In genomic region chr12:113333399-113333798, GRCm38 (mm10) we compare ENCODE assay signal across 27 mouse cellular contexts.
DNase-seq lines count a peak whose midpoint lies in the region; ATAC-seq and TF ChIP-seq lines count a peak whose summit lies in the region.
"Had no signal": no experiment of that assay in that cellular context is flagged by ENCODE, and none has a peak within 500 bp of the region (broad histone marks: within the 10 kb centered on the region; RNA-seq: fewer than 3 reads in every experiment).

No protein-coding gene starts in this region.

- intact Hi-C loops in heart, postnatal 14 days (cut with DNase I): no loop called here

- H3K27ac ChIP-seq in heart, embryonic 13.5 days (replicated peaks): 0 out of 2 replicates have a peak overlapping the region, but pooled peaks have one; percentile 37
- H3K27ac ChIP-seq in lung, embryonic 15.5 days: peak overlapping the region; percentile 63
- H3K27ac ChIP-seq in intestine, embryonic 16.5 days (ENCODE audit: low read length): no peak overlapping the region
- peak overlapping the region; percentile 26; the same call in 1 of the 2 replicates for H3K27ac ChIP-seq in stomach, embryonic 15.5 days
- H3K27ac ChIP-seq: embryonic facial prominence, embryonic 13.5 days; forebrain, embryonic 12.5 days; forebrain, embryonic 15.5 days; heart, adult 2 months; heart, embryonic 15.5 days; hindbrain, embryonic 12.5 days; hindbrain, embryonic 15.5 days had no signal

- no peaks in the 10 kb centered on the region for H3K4me1 ChIP-seq in heart, embryonic 13.5 days
- H3K4me1 ChIP-seq in lung, embryonic 15.5 days: peaks cover 5% of the 10 kb centered on the region; the same call in 1 of the 2 replicates
- H3K4me1 ChIP-seq in lung, adult 2 months (ENCODE audit: control insufficient read depth, insufficient read depth, low read length): no peaks in the 10 kb centered on the region
- no peaks in the 10 kb centered on the region for H3K4me1 ChIP-seq in intestine, embryonic 16.5 days (ENCODE audit: control insufficient read depth, insufficient read depth, low read length)
- no peaks in the 10 kb centered on the region for H3K4me1 ChIP-seq in stomach, embryonic 15.5 days
- H3K4me1 ChIP-seq: embryonic facial prominence, embryonic 13.5 days; forebrain, embryonic 12.5 days; forebrain, embryonic 15.5 days; heart, embryonic 15.5 days; hindbrain, embryonic 12.5 days; hindbrain, embryonic 15.5 days had no signal

- H3K4me3 ChIP-seq in heart, embryonic 13.5 days: no peak overlapping the region
- H3K4me3 ChIP-seq in lung, embryonic 15.5 days: no peak overlapping the region
- no peak overlapping the region for H3K4me3 ChIP-seq in lung, adult 2 months (replicated peaks; ENCODE audit: extremely low read depth, low read depth, low read length)
- no peak overlapping the region for H3K4me3 ChIP-seq in intestine, embryonic 16.5 days (ENCODE audit: low read length)
- H3K4me3 ChIP-seq in stomach, embryonic 15.5 days (replicated peaks): no peak overlapping the region
- H3K4me3 ChIP-seq: embryonic facial prominence, embryonic 13.5 days; erythroblast, embryonic 14.5 days; forebrain, embryonic 12.5 days; forebrain, embryonic 15.5 days; heart, adult 2 months; heart, embryonic 15.5 days; hindbrain, embryonic 12.5 days; hindbrain, embryonic 15.5 days had no signal

- H3K4me2 ChIP-seq in heart, embryonic 13.5 days: no peak overlapping the region
- H3K4me2 ChIP-seq in lung, embryonic 15.5 days: no peak overlapping the region
- H3K4me2 ChIP-seq in intestine, embryonic 16.5 days (ENCODE audit: low read depth, low read length): no peak overlapping the region
- no peak overlapping the region for H3K4me2 ChIP-seq in stomach, embryonic 15.5 days
- H3K4me2 ChIP-seq: embryonic facial prominence, embryonic 13.5 days; forebrain, embryonic 12.5 days; forebrain, embryonic 15.5 days; heart, embryonic 11.5 days; heart, embryonic 15.5 days; hindbrain, embryonic 12.5 days; hindbrain, embryonic 15.5 days had no signal

- H3K9me3 ChIP-seq in heart, embryonic 13.5 days: no peaks in the 10 kb centered on the region
- H3K9me3 ChIP-seq in lung, embryonic 15.5 days: no peaks in the 10 kb centered on the region
- H3K9me3 ChIP-seq in intestine, embryonic 16.5 days (ENCODE audit: control insufficient read depth, low read length): no peaks in the 10 kb centered on the region
- no peaks in the 10 kb centered on the region for H3K9me3 ChIP-seq in stomach, embryonic 15.5 days
- H3K9me3 ChIP-seq: embryonic facial prominence, embryonic 13.5 days; forebrain, embryonic 12.5 days; forebrain, embryonic 15.5 days; heart, embryonic 15.5 days; hindbrain, embryonic 12.5 days; hindbrain, embryonic 15.5 days had no signal

- no peak overlapping the region for H3K9ac ChIP-seq in heart, embryonic 13.5 days
- H3K9ac ChIP-seq in lung, embryonic 15.5 days: no peak overlapping the region
- H3K9ac ChIP-seq in intestine, embryonic 16.5 days (ENCODE audit: low read depth, low read length): no peak overlapping the region
- H3K9ac ChIP-seq in stomach, embryonic 15.5 days: no peak overlapping the region
- H3K9ac ChIP-seq: embryonic facial prominence, embryonic 13.5 days; forebrain, embryonic 12.5 days; forebrain, embryonic 15.5 days; heart, embryonic 15.5 days; hindbrain, embryonic 12.5 days; hindbrain, embryonic 15.5 days had no signal

- H3K27me3 ChIP-seq in heart, embryonic 13.5 days (replicated peaks): no peaks in the 10 kb centered on the region
- no peaks in the 10 kb centered on the region for H3K27me3 ChIP-seq in lung, embryonic 15.5 days
- no peaks in the 10 kb centered on the region for H3K27me3 ChIP-seq in intestine, embryonic 16.5 days (replicated peaks; ENCODE audit: control insufficient read depth, insufficient read depth, low read length)
- no peaks in the 10 kb centered on the region for H3K27me3 ChIP-seq in stomach, embryonic 15.5 days (replicated peaks)
- H3K27me3 ChIP-seq: CH12.LX; embryonic facial prominence, embryonic 13.5 days; forebrain, embryonic 12.5 days; forebrain, embryonic 15.5 days; heart, embryonic 15.5 days; hindbrain, embryonic 12.5 days; hindbrain, embryonic 15.5 days; Patski had no signal

- no peak for ATAC-seq in heart, embryonic 13.5 days (ENCODE audit: extremely low read depth, insufficient number of reproducible peaks, low FRiP score, low TSS enrichment)
- ATAC-seq in lung, embryonic 15.5 days (ENCODE audit: borderline replicate concordance, extremely low read depth, low FRiP score, low TSS enrichment): peak; percentile 65
- ATAC-seq in intestine, embryonic 16.5 days: peak; percentile 59; the same call in 1 of the 2 replicates
- ATAC-seq in stomach, embryonic 15.5 days (ENCODE audit: insufficient read depth, low FRiP score, low read depth): peak; percentile 84
- ATAC-seq: forebrain, embryonic 15.5 days; Patski had no signal

- no peak for TF ChIP-seq CTCF in lung, adult 2 months (IDR thresholded peaks at IDR 0.05; ENCODE audit: insufficient read depth, low read length)

- no peak for DNase-seq in heart, postnatal 14 days
- no peak for DNase-seq in lung, adult 2 months
- DNase-seq in cerebellum, postnatal 4 days (ENCODE audit: low spot score in 2 of 2): no peak
- DNase-seq in gastrocnemius, postnatal 10 days: no peak
- DNase-seq: adrenal gland, postnatal 10 days; adrenal gland, postnatal 36 days; B cell, adult 2 months; cerebellum, adult 18-20 months; cerebellum, adult 9-10 months; cerebellum, postnatal 14 days; gastrocnemius, postnatal 36 days had no signal

- no peak for TF ChIP-seq POLR2A in lung, adult 2 months (IDR thresholded peaks at IDR 0.05; ENCODE audit: borderline replicate concordance, extremely low read depth, low read depth, low read length)

- H3K36me3 ChIP-seq in heart, embryonic 13.5 days: no peaks in the 10 kb centered on the region
- no peaks in the 10 kb centered on the region for H3K36me3 ChIP-seq in lung, embryonic 15.5 days
- no peaks in the 10 kb centered on the region for H3K36me3 ChIP-seq in intestine, embryonic 16.5 days (ENCODE audit: control insufficient read depth, insufficient read depth, low read length)
- H3K36me3 ChIP-seq in stomach, embryonic 15.5 days: no peaks in the 10 kb centered on the region
- H3K36me3 ChIP-seq: embryonic facial prominence, embryonic 13.5 days; forebrain, embryonic 12.5 days; forebrain, embryonic 15.5 days; G1E; heart, embryonic 15.5 days; hindbrain, embryonic 12.5 days; hindbrain, embryonic 15.5 days had no signal
